Mouse (Mus musculus): ENCODE measurements at regions not wholly inside any gene's neighbourhood (a gene's known extent, or its start where the extent isn't known, plus 50 kb on each side); places are given as distances from the start of the nearest gene placed in this dataset.

- TF ChIP-seq CTCF (IDR thresholded peaks at IDR 0.05; ENCODE audit: low read depth) (no peak), EP300 (IDR thresholded peaks at IDR 0.05; ENCODE audit: low read depth) (no peak)
Observed at GRCm38 (mm10) chr4:99475701-99476218, 180.1 kb downstream of the Gm12689 start.

Measured in liver, embryonic 14.5 days (tissue).